Mouse (Mus musculus) spleen, adult 2 months (tissue): Measurements from ENCODE around the gene Rere.

Experiments
- CTCF ChIP-seq: fragments of 200-500 bp; IDR thresholded peaks from 2 replicates; pipeline ENCODE4 v1.5.1; 2011; ENCODE audit warnings: mild to moderate bottlenecking, inconsistent platforms; ENCODE audit not compliant: insufficient read depth, insufficient read length, insufficient replicate concordance; ENCODE audit errors: extremely low read depth
- POLR2A ChIP-seq: fragments of 200-500 bp; IDR thresholded peaks from 2 replicates; pipeline ENCODE4 v1.6.1; 2011; ENCODE audit warnings: low read depth, low read length, inconsistent platforms

DNA sequence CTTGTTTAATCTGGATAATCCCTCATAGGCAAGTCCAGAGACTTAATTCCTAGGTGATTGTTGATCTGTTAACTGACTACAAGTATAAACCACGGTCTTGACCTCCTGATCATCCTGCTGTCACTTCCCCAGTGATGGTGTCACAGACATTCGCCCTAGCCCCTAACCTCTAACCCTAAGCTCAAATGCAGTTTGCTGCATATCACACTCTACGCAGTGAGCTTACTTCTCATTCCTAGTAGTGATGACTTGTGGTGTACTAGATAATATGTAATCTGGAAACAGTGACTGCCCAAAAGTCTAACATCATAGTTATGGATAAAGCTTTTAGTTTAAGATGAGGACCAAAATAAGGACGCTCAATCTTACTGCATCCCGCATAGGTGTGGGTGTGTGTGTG lies 304.8 kb downstream of the Rere start:
- TF ChIP-seq CTCF: no peak
- no peak for TF ChIP-seq POLR2A
